Mouse (Mus musculus): ENCODE measurements around the gene Prkcb.

Gene Prkcb

DNA sequence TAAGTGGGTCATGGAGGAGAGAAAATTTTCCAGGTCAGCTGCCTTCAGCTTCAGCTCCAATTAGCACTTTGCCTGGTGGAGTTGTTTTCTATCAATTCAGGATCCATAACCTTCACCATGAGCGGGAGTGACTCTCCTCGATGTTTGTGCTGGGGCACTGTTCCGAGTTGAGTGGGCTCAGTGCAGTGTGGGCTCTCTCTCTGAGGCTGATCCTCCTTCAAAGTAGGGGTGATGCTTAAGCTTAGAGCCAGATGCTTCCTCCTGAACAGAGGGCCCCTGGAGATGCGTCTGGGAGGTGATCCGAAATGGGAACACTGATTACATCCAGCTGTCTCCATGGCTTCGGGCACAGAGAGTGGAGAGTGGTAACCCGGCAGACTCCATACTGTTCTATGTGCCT, 308.8 kb downstream of the Prkcb start:
- DNase-seq (ENCODE audit: low spot score): no peak

GRCm38 (mm10) chr7:122600856-122601255, 312.3 kb downstream of the Prkcb start:
- DNase-seq (ENCODE audit: low spot score): no peak

DNA sequence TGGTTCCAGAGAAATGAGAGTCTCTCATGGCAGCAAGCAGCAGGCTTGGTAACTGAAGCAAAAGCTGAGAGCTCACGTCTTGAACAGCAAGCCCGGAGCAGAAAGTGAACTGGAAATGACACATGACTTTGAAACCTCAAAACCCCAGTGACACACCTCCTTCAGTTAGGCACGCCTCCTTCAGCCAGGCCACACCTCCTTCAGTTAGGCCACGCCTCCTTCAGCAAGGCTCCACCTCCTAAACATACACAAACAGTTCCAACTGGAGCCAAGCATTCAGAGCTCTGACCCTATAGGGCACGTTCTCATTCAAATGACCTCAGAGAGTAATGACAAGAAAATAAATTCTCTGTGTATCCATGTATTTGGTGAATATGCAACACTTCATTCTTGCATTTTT, 316.5 kb downstream of the Prkcb start:
- no peak for DNase-seq (ENCODE audit: low spot score)

- no peak for DNase-seq (ENCODE audit: low spot score)
Measured at GRCm38 (mm10) chr7:122609420-122609819, 320.9 kb downstream of the Prkcb start.

DNA sequence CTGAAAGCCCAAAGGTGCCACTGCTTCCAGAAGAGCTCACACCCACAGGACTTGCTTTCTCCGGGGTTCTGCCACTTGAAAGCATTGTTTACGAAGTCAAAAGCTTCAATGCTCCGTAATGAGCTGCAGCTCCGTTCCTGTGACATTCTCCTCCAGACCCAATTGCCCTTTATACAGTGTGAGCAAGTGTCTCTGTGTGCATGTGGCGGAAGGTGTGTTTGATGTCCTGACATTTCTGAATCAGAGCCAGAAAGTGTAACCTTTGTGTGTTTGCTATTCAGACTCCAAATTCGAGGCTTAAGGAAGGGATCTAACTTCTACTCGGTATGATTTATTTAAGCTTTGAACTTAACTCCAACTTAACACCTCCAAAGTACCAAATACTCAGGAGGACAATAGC, 321.6 kb downstream of the Prkcb start:
- no peak for DNase-seq (ENCODE audit: low spot score)

DNA sequence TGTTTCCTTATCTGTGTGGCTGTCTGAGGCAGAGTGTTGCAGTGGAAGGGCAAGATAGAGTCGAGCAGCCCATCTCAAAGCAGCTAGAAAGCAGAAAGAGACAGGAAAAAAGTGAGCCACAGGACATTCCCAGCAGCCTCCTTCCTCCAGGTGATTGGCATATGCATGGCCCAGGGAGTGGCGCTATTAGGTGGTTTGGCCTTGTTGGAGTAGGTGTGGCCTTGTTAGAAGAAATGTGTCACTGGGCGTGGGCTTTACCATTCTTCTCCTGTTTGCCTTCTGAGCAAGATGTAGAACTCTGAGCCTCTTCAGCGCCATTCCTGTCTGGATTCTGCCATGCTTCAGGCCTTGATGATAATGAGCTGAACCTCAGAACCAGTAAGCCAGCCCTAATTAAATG, 325.3 kb downstream of the Prkcb start:
- no peak for DNase-seq (ENCODE audit: low spot score)

DNA sequence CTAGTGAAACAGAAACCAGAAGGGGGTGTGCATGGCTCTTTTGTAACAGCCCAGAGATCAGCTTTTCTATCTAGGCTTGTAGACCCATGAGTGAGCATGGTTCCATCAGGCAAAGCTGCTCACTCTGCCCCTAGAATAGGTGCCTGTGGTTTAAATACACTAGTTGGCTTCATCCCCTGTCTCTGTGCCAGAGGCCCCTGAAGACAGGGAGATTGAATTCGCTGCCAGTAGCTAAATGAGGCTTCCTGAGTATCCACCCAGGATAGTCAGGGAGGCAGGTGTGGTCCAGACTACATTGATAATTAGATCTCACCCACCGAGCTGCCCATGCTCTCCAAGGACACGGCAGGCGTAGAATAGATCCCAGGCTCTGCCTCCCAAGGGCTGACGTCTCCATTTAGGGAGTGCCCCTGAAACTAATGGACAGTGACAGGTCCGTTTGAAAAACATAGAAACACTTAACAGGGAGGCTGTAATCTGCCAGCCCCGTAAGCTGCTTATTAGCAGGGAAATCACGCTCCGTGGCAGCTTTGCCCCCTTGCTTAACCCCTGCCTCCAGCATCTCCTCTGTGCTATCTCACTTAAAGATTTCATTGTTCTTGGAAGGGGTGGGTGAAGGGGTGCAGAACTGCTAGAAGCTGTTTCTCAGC, 333.7 kb downstream of the Prkcb start:
- DNase-seq (ENCODE audit: low spot score): no peak

GRCm38 (mm10) chr7:122623753-122624152, 335.2 kb downstream of the Prkcb start:
- DNase-seq (ENCODE audit: low spot score): no peak

DNA sequence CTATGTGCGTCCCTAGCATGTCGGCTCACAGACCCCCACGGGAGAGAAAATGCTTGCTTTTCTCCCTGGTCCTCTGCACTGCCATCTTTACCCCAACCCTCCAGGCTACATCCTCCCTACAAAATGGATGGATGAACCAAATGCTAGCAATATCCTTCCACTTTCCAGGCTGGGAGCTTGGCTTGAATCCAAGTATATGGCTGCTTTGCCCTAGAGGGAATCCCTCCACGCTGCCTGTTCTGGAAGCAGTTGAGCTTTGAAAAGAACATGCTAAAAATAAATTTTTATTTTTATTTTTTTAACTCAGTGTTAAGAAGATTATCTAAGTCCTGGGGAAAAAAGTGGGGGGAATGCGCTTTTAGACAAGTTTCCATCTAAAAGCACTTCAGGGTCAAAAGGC, 339.5 kb downstream of the Prkcb start:
- no peak for DNase-seq (ENCODE audit: low spot score)

- DNase-seq (ENCODE audit: low spot score): no peak
Measured at GRCm38 (mm10) chr7:122630386-122630785, 341.8 kb downstream of the Prkcb start.

GRCm38 (mm10) chr7:122631151-122631550, 342.6 kb downstream of the Prkcb start:
- DNase-seq (ENCODE audit: low spot score): no peak

- DNase-seq (ENCODE audit: low spot score): no peak
Measured at GRCm38 (mm10) chr7:122632946-122633345, 344.4 kb downstream of the Prkcb start.

DNA sequence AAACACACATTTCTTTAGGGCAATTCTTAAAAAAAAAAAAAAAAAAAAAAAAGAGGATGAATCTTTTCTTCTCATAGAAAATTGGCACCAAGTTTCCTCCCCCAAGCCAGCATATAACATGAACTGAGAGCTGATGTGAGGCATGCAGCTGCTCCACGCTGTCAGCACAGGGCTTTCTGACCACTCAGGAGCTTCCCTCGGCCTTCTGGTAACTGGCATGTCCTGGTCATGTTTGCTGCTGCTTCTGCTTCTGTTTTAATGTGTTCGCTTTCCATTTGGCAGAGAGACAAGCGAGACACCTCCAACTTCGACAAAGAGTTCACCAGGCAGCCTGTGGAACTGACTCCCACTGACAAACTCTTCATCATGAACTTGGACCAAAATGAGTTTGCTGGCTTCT, 344.9 kb downstream of the Prkcb start:
- no peak for DNase-seq (ENCODE audit: low spot score)

- no peak for DNase-seq (ENCODE audit: low spot score)
Measured at GRCm38 (mm10) chr7:122643676-122644075, 355.1 kb downstream of the Prkcb start.

DNA sequence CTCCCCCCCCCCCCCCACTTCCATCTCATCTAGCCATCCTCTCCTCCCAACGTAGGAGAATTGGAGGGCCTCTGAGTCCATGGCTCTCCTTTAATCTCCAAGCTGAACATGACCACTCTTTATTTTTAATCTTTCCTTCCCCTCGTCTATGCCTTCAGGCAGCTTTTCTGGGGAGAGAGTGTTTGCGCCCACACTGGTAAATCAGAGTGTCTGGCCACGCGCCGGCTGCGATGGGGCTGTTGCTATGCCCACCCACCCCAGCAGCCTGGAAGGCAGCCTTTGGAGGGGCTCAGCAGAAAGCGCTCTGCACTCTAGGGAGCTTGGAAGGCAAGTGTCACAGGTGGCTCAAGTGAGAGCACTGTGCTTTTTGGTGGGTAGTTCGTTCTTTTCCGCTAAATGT, 360.8 kb downstream of the Prkcb start:
- DNase-seq (ENCODE audit: low spot score): no peak

DNA sequence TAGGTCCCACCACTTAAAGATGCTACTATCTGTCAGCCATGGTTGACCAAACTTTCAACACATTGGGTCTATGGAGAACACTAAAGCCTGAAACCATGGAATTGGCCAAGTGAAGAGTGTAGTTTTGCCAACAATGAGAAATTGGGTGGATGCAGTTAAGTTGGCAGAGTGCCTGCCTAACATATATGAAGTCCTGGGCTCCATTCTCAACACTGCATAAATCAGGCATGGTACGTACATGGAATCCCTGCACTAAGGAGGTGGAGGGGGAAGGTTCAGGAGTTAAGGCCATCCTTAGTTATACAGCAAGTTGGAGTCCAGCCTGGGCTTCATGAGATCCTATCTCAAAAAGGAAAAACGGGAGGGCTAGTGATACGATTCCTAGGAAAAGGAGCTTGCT, 364.0 kb downstream of the Prkcb start:
- no peak for DNase-seq (ENCODE audit: low spot score)

DNA sequence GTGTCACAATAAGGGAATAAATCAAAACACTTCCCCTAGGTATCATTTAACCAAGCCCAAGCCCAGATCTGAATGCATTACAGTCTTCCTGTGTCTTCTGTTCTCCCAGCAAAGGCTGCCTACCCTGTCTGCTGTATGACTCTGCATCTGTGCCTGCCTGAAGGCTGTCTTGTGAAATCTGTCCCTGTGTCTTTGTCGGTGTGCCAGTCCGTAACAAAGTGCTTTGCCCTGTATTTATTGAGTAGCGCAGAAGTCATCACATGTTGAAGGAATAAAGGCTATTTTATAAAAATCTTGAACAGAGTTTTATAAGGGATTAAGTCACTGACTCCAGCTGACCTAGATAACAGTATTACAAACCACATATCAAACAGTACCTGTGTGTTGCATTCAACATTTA, 368.1 kb downstream of the Prkcb start:
- DNase-seq (ENCODE audit: low spot score): no peak

DNA sequence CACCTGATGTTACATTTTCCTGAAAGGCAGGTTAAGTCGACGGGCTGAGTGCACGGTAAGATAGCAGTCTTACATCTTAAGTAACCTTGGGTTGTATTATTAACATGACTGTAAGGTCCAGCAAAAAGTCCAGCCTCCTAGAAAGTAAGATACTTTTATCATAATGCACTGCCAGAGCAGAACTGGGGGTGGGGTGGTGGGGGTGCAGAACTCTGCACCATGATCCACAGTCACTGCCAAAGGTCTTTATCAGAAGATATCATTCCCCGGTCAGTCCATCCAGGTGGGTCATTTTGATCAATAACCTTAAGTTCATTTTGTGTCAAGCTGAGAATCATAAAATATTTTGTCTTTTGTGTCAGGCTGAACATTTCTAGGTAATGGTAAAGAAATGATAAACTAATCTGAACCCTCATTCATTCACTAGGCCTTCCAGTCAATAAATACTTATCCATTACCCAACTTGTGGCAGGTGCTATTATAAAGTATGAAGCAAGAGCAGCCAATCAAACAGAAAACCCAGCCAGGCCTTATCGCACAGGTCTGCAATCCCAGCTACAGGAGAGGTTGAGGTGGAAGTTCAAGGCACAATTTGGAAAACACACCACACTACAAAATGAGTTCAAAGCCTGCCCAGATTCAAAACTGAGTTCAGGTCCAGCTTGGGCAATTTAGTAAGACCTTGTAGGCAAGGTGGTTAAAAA, 369.0 kb downstream of the Prkcb start:
- no peak for DNase-seq (ENCODE audit: low spot score)

DNA sequence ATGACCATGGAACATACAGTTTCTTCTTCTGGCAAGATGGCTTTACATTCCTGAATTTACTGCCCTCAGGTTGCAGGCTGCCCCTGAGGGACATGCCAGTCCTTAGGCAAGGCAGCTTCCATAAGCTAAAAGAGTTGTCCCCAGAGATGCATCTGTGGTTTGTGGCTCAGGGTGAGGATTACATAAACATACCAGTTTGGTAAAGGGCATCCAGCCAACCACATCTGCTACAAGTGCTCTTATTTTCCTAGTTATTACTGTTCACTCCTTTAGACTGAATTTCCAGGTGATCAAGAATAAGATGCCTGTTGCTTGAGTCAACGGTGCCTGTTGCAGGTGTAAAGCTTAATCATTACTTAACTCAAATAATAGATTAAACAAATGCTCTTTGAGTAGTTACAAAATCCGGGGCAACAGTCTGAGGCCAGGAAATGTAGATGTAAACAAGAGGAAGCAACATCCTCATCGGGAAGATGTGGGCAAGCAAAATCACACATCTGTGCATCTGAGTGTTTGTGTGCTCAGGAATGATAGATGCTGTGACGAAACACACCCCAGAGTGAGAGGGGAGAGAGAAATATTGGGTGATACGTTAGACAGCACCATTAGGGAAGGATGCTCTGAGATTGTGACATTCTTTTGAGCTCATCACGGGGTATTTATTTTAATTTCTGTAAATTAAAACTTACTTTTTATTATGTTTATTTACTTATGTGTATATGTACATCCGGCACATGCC, 376.9 kb downstream of the Prkcb start:
- DNase-seq (ENCODE audit: low spot score): no peak

GRCm38 (mm10) chr7:122667903-122668302, 379.4 kb downstream of the Prkcb start:
- no peak for DNase-seq (ENCODE audit: low spot score)

- DNase-seq (ENCODE audit: low spot score): no peak
Measured at GRCm38 (mm10) chr7:122670442-122670872, 381.9 kb downstream of the Prkcb start, which contains the start of gene Cacng3. Cacng3 (plus strand) TSS chr7:122670492.

DNA sequence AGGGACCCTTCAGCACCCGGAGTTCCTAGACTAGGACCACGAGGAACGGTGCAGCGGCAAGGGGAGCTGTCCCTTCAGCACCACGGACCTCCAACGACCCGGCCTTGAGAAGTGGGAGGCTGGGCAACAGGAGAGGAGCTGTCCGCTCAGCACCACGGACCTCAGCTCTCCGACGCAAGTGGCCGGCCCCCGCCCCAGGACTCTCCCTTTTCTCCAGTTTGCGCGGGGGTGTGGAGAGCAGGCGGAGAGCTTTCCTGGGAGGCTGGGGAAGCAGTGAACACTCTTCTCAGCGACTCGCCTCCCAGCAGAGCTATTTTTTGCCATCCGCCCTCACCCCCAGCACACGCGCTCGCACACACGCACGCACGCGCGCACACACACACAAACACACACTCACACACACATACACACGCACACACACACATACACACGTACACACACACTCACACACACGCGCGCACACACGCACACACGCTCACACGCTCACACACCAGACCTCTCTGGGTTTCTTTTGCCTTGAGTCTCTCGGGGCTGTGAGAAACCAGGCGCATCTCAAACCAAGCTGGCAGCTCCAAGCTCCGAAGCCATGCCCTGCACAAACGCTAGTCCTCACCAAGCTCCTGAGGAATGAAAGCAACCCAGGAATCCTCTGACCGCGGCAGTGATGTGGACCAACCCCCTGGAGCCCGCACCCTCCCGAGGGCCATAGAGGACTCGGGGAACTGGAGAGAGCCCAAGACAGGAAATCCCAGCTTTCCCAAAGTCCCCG, 382.5 kb downstream of the Prkcb start:
- peak; percentile 51 for DNase-seq (ENCODE audit: low spot score)
